Comparison of ENCODE assay signal across 8 mouse cellular contexts in the genomic region with DNA sequence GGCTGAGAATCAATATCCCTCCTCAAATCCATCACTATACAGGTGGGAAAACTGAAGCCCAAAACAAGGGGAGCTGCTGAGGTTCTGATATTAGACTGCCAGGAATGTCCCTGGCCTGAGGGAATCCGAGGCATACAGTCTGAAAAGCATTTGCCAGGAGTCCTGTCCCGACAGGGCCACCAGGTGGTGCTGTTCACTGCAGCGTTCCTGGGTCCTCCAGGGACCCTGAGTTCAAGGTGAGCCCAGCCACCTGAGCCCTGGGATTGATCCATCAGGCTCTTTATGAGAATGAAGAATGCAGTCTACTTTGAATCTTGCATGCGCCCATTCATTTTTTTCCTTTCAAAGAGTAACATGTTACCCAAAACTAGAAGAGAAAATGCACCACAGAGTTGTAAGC. TPM values are rescaled to one million over a fixed set of nuclear protein-coding genes. Genes with fewer than 3 reads are reported as not detected.
DNase-seq lines count a peak whose midpoint lies in the region; ATAC-seq lines count a peak whose summit lies in the region.

No protein-coding gene starts in this region.

- peak; percentile 8 for DNase-seq in kidney, adult 18-20 months
- no peak for DNase-seq in kidney, adult 11 months
- DNase-seq in 416B (ENCODE audit: low read depth) (peak; percentile 19), ES-CJ7 (ENCODE audit: low read depth, low spot score) (peak; percentile 61)
- DNase-seq in forelimb bud, embryonic 11.5 days (ENCODE audit: low read depth, low spot score), result peak; percentile 18
- no peak for DNase-seq in yolk sac, embryonic 10.5 days (ENCODE audit: low spot score)
- no peak for DNase-seq in cerebellum, adult 8-10 months

- ATAC-seq in erythroblast, adult 5-6 weeks (replicated peaks; ENCODE audit: low FRiP score, poor library complexity, severe bottlenecking), result no peak

RNA-seq across cellular contexts. Expression of a gene that starts 3.2 kb away (rescaled TPM):
- not detected in 2 replicates for total RNA-seq in erythroblast, adult 5-6 weeks (2015; ENCODE audit: low replicate concordance)
- not detected in 2 replicates for total RNA-seq in erythroblast, adult 5-6 weeks (2017; ENCODE audit: low replicate concordance)

RNA-seq across cellular contexts. Expression of a gene that starts 26.9 kb away (rescaled TPM):
- total RNA-seq in erythroblast, adult 5-6 weeks (2015; ENCODE audit: low replicate concordance), result not detected in 2 replicates
- not detected in 2 replicates for total RNA-seq in erythroblast, adult 5-6 weeks (2017; ENCODE audit: low replicate concordance)

RNA-seq across cellular contexts. Expression of a gene that starts 44.0 kb away (rescaled TPM):
- total RNA-seq in erythroblast, adult 5-6 weeks (2015; ENCODE audit: low replicate concordance), result 1.0 TPM in 1 of 2 replicates, not detected in the other
- total RNA-seq in erythroblast, adult 5-6 weeks (2017; ENCODE audit: low replicate concordance), result not detected in 2 replicates

RNA-seq across cellular contexts. Expression of a gene that starts 56.6 kb away (rescaled TPM):
- 581 and 663 TPM in 2 replicates for total RNA-seq in erythroblast, adult 5-6 weeks (2015; ENCODE audit: low replicate concordance)
- 566 and 639 TPM in 2 replicates for total RNA-seq in erythroblast, adult 5-6 weeks (2017; ENCODE audit: low replicate concordance)

Comparison
In these comparisons a context has a peak if more than half of its experiments do, and no peak if none do; other contexts are left out.
1. DNase-seq: peak in kidney, adult 18-20 months (single experiment), 416B (single experiment), ES-CJ7 (single experiment) and forelimb bud, embryonic 11.5 days (single experiment); none in kidney, adult 11 months (single experiment), yolk sac, embryonic 10.5 days (single experiment) and cerebellum, adult 8-10 months (single experiment).